Mouse (Mus musculus) hindbrain, embryonic 10.5 days (tissue): Measurements from ENCODE around the gene Zfp428. TPM values are rescaled to one million over a fixed set of nuclear protein-coding genes. Genes with fewer than 3 reads are reported as not detected.

Source experiments
- DNase-seq: peaks from one replicate; pipeline ENCODE4 v3.0.0-alpha.2; 2017; ENCODE audit warnings: low spot score
- H3K27ac ChIP-seq: fragments of 300-500 bp; sonication (generic); 2 replicates; pipeline ENCODE4 v1.5.1; 2016; ENCODE audit warnings: mild to moderate bottlenecking, moderate library complexity
- H3K27me3 ChIP-seq: fragments of 300-500 bp; sonication (generic); 2 replicates; pipeline ENCODE4 v1.6.1; 2016; ENCODE audit warnings: mild to moderate bottlenecking; ENCODE audit not compliant: poor library complexity, insufficient read depth, severe bottlenecking
- H3K36me3 ChIP-seq: fragments of 300-500 bp; sonication (generic); 2 replicates; pipeline ENCODE4 v1.6.1; 2016; ENCODE audit warnings: mild to moderate bottlenecking, moderate library complexity
- H3K4me1 ChIP-seq: fragments of 300-500 bp; sonication (generic); replicated peaks from 2 replicates; pipeline ENCODE4 v1.6.1; 2016; ENCODE audit warnings: mild to moderate bottlenecking
- H3K4me3 ChIP-seq: fragments of 300-500 bp; sonication (generic); 2 replicates; pipeline ENCODE4 v1.5.1; 2016; ENCODE audit warnings: mild to moderate bottlenecking, moderate library complexity
- H3K9me3 ChIP-seq: fragments of 300-500 bp; sonication (generic); 2 replicates; pipeline ENCODE4 v1.6.1; 2016; ENCODE audit warnings: mild to moderate bottlenecking, moderate library complexity
- WGBS: fragments of 180-500 bp; shearing (Covaris S2); methylation state at CpG from one replicate; pipeline ENCODE4 v1.1.7; 2016; 5-methylcytosine and 5-hydroxymethylcytosine counted together
- polyA plus RNA-seq: library from polyadenylated mRNA; unstranded; fragments of >200 nt; fragmentation: Nextera tagmentation; extraction: Ambion mirVana; gene quantifications from 2 replicates; pipeline ENCODE4 v1.2.1, GENCODE M21; 2016

Gene Zfp428
- polyA plus RNA-seq, 1 experiment from 2014 or later = 150 TPM

DNA sequence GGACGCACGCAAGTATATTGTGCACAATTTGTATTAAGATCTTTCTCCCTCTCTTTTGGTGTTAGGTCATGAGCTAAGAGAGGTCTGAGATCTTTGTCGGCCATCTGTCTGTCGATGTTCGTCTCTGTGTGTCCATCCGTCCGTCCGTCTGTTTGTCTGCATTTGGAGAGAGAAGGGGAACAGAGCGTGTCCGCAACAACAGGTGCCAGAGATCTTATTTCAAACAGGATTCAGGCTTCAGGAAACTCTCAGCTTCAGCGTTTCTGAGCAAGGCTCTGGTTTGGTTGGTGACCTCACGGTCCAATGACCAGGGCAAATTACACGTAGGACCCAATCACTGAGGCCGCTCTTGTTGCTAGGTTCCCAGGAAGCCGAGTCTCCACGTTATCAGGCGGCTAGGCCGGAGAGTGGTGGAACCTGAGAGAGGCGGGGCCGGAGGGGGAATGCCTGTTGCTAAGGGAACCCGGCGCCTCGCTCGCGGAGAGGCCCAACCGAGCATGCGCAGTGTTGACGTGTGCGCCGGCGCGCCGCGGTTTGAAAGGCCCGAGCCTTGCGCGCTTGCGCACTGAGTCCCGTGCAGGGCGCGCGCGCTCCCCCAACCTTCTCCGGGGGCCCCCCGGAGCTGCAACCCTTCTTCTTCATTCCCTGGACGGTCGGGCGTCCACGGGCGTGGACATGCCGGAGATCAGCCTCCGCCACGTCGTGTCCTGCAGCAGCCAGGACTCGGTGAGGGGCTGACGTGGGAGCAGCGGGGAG, 40.0 kb downstream of the Zfp428 start:
- WGBS = under 1% methylated on average over 57 of the region's 57 CpGs
- DNase-seq = peak; percentile 99

GRCm38 (mm10) chr7:24547534-24548036, 40.8 kb downstream of the Zfp428 start:
- peak overlapping the region; percentile 88 for H3K4me3 ChIP-seq
- peaks cover 21% of the 10 kb centered on the region for H3K4me1 ChIP-seq
- no peak for DNase-seq
- H3K9me3 ChIP-seq = 0 out of 2 replicates have a peak, but pooled peaks cover 5% of the 10 kb centered on the region
- peaks cover 47% of the 10 kb centered on the region for H3K36me3 ChIP-seq
- peak overlapping the region; percentile 93 for H3K27ac ChIP-seq
- WGBS = 33% methylated on average over 13 of the region's 13 CpGs
- no peaks in the 10 kb centered on the region for H3K27me3 ChIP-seq

More for the DNA sequence above, 40.0 kb downstream of the Zfp428 start:
- Histone ChIP-seq H3K27ac (peak overlapping the region; percentile 93), H3K4me3 (peak overlapping the region; percentile 88), H3K4me1 (peaks cover 21% of the 10 kb centered on the region), H3K36me3 (peaks cover 39% of the 10 kb centered on the region), H3K27me3 (no peaks in the 10 kb centered on the region), H3K9me3 (0 out of 2 replicates have a peak, but pooled peaks cover 5% of the 10 kb centered on the region)

- Histone ChIP-seq H3K27me3 (no peaks in the 10 kb centered on the region), H3K27ac (no peak overlapping the region), H3K4me1 (peaks cover 11% of the 10 kb centered on the region), H3K36me3 (peaks cover 88% of the 10 kb centered on the region), H3K9me3 (no peaks in the 10 kb centered on the region), H3K4me3 (no peak overlapping the region)
- no peak for DNase-seq
- 93% methylated on average over 12 of the region's 12 CpGs for WGBS
Measured at GRCm38 (mm10) chr7:24551985-24552759, 45.4 kb downstream of the Zfp428 start.

- H3K4me3 ChIP-seq = no peak overlapping the region
- no peaks in the 10 kb centered on the region for H3K9me3 ChIP-seq
- no peak for DNase-seq
- 91% methylated on average over 10 of the region's 10 CpGs for WGBS
- H3K36me3 ChIP-seq = peaks cover 92% of the 10 kb centered on the region
- no peaks in the 10 kb centered on the region for H3K27me3 ChIP-seq
- no peak overlapping the region for H3K27ac ChIP-seq
- H3K4me1 ChIP-seq = no peaks in the 10 kb centered on the region
Measured at GRCm38 (mm10) chr7:24555786-24556185, 49.0 kb downstream of the Zfp428 start.

GRCm38 (mm10) chr7:24561450-24561849, 54.6 kb downstream of the Zfp428 start:
- H3K4me3 ChIP-seq = no peak overlapping the region
- H3K27me3 ChIP-seq = no peaks in the 10 kb centered on the region
- peaks cover 94% of the 10 kb centered on the region for H3K36me3 ChIP-seq
- H3K4me1 ChIP-seq = no peaks in the 10 kb centered on the region
- 96% methylated on average over 4 of the region's 4 CpGs for WGBS
- H3K27ac ChIP-seq = no peak overlapping the region
- no peak for DNase-seq
- no peaks in the 10 kb centered on the region for H3K9me3 ChIP-seq

- Histone ChIP-seq H3K36me3 (peaks cover 99% of the 10 kb centered on the region), H3K27me3 (no peaks in the 10 kb centered on the region), H3K9me3 (no peaks in the 10 kb centered on the region), H3K4me3 (no peak overlapping the region), H3K27ac (no peak overlapping the region), H3K4me1 (no peaks in the 10 kb centered on the region)
- no peak for DNase-seq
- 89% methylated on average over 8 of the region's 8 CpGs for WGBS
Measured at GRCm38 (mm10) chr7:24563191-24563836, 56.5 kb downstream of the Zfp428 start.

- Histone ChIP-seq H3K9me3 (no peaks in the 10 kb centered on the region), H3K27me3 (no peaks in the 10 kb centered on the region), H3K27ac (no peak overlapping the region), H3K4me1 (no peaks in the 10 kb centered on the region), H3K36me3 (peaks cover 99% of the 10 kb centered on the region), H3K4me3 (no peak overlapping the region)
- 85% methylated on average over 4 of the region's 4 CpGs for WGBS
- DNase-seq = no peak
Measured at GRCm38 (mm10) chr7:24563837-24564206, 57.0 kb downstream of the Zfp428 start.

DNA sequence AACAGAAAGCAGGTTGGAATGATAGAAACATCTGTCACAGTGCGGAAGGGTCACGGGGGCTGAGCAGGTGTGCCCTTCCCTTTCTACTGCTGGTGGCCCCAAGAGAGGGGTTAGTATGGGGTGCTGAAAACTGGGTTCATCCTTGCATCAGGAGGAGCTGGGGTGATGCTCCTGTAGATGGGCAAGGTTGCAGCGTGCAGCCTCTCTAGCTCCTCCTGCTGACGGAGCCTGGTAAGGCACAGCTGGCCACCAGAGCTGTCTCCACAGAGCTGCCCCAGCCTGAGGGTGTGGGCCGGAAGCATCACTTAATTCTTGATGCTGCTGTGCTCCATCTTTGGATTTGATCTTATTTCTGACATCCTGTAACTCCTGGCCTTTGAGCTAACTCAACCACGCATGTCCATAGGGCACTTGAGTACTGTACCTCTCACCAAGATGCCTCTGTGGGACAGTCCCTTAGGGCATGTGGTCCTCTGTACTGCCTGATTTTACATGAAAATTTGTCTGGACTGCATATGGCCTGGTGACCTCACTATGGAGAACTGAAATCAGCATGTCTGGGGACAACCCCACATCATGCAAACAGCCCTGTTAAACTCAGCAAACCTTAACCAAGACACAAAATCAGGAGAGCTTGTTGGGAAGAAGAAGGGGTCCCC, 57.9 kb downstream of the Zfp428 start:
- H3K36me3 ChIP-seq = peaks cover 99% of the 10 kb centered on the region
- H3K9me3 ChIP-seq = no peaks in the 10 kb centered on the region
- no peaks in the 10 kb centered on the region for H3K27me3 ChIP-seq
- H3K4me3 ChIP-seq = no peak overlapping the region
- no peaks in the 10 kb centered on the region for H3K4me1 ChIP-seq
- WGBS = 66% methylated on average over 6 of the region's 6 CpGs
- peak; percentile 73 for DNase-seq
- H3K27ac ChIP-seq = no peak overlapping the region

Other genes starting within 250 kb of the Zfp428 start
- gene Zfp93, start 236.6 kb upstream of the Zfp428 start, polyA plus RNA-seq = 6.0 TPM in 2 replicates
- gene Zfp61, start 205.8 kb upstream of the Zfp428 start, polyA plus RNA-seq = 35.4 and 40.3 TPM in 2 replicates
- gene Zfp94, start 190.3 kb upstream of the Zfp428 start, polyA plus RNA-seq = 10.8 and 13.2 TPM in 2 replicates
- 0.25 TPM in 1 of 2 replicates, not detected in the other for gene Tescl, start 173.1 kb upstream of the Zfp428 start, polyA plus RNA-seq
- gene Lypd5, start 157.8 kb upstream of the Zfp428 start, polyA plus RNA-seq = not detected in 2 replicates
- gene Kcnn4, start 136.7 kb upstream of the Zfp428 start, polyA plus RNA-seq = 3.9 and 4.2 TPM in 2 replicates
- gene Smg9, start 107.4 kb upstream of the Zfp428 start, polyA plus RNA-seq = 27.4 and 32.7 TPM in 2 replicates
- gene Irgc1, start 54.7 kb upstream of the Zfp428 start, polyA plus RNA-seq = not detected in 2 replicates
- 0.77 and 1.9 TPM in 2 replicates for gene Plaur, start 44.5 kb upstream of the Zfp428 start, polyA plus RNA-seq
- 12.1 and 38.6 TPM in 2 replicates for gene Cadm4, start 25.0 kb upstream of the Zfp428 start, polyA plus RNA-seq
- gene AC161166.1, start 5.4 kb downstream of the Zfp428 start, polyA plus RNA-seq = 1.1 TPM in 2 replicates
- 10.7 and 14.9 TPM in 2 replicates for gene Irgq, start 23.7 kb downstream of the Zfp428 start, polyA plus RNA-seq
- gene Pinlyp, start 39.1 kb downstream of the Zfp428 start, polyA plus RNA-seq = 0.26 TPM in 1 of 2 replicates, not detected in the other
- gene Xrcc1, start 39.3 kb downstream of the Zfp428 start, polyA plus RNA-seq = 132 and 160 TPM in 2 replicates
- 22.2 and 23.2 TPM in 2 replicates for gene Ethe1, start 80.5 kb downstream of the Zfp428 start, polyA plus RNA-seq
- 2.0 and 3.2 TPM in 2 replicates for gene Zfp575, start 80.6 kb downstream of the Zfp428 start, polyA plus RNA-seq
- not detected in 2 replicates for gene Phldb3, start 103.8 kb downstream of the Zfp428 start, polyA plus RNA-seq
- 0.47 and 2.1 TPM in 2 replicates for gene Lypd3, start 129.5 kb downstream of the Zfp428 start, polyA plus RNA-seq
- gene Tex101, start 169.7 kb downstream of the Zfp428 start, polyA plus RNA-seq = not detected in 2 replicates
- not detected in 2 replicates for gene BC049730, start 202.2 kb downstream of the Zfp428 start, polyA plus RNA-seq
- not detected in 2 replicates for gene Gm4763, start 219.9 kb downstream of the Zfp428 start, polyA plus RNA-seq